Mouse (Mus musculus): ENCODE data around the gene Hjurp. TPM values are rescaled to one million over a fixed set of nuclear protein-coding genes. Genes with fewer than 3 reads are reported as not detected.

The Hjurp gene
- polyA plus RNA-seq, 1 experiment from 2014 or later, result 155 TPM

DNA sequence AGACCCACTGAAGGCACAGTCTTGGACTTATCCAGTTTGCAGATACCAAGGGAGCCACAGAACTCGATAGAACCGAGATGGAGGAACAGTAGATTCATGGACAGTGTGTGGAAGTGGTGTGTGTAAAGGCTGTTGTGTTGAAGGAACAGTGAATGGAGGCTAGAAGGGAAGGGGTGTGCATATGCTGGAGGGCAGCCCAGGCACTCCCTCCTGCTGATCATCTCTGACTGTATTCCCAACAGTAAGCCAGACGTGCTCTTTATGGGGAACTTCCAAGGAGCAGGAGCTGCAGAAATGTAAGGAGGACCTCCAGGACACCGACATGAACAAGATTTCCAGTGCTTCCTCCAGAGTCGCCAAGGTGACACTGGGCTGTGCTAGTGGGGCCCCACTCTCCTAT lies 27.4 kb downstream of the Hjurp start:
- no peaks in the 10 kb centered on the region for H3K27me3 ChIP-seq (ENCODE audit: insufficient read depth, poor library complexity, severe bottlenecking)
- H3K27ac ChIP-seq, result no peak overlapping the region
- H3K36me3 ChIP-seq, result no peaks in the 10 kb centered on the region
- no peak overlapping the region for H3K4me3 ChIP-seq
- H3K4me1 ChIP-seq, result no peaks in the 10 kb centered on the region
- WGBS, result 73% methylated on average over 5 of the region's 5 CpGs
- no peak for DNase-seq (ENCODE audit: low spot score)
- peaks cover 95% of the 10 kb centered on the region for H3K9me3 ChIP-seq

DNA sequence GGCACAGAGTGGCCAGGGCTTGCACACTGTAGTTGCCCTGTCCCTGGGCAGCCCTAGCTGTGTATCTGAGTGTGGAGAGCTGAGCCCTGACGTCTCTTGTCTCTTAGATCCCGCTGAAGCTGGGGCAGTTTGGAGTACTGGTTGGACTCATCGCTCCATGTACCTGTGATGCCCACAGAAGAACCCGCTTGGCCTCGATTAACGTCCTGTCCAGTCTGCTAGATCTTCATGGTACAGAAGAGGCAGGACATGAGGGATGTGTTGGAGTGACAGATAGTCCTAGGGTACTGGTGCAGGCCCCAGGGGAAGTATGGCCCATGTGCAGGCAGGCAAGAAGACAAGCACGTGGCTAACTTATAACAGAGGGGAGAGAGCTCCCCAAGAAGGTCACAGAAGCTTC lies 27.8 kb downstream of the Hjurp start:
- Histone ChIP-seq H3K4me3 (no peak overlapping the region), H3K36me3 (no peaks in the 10 kb centered on the region), H3K27ac (no peak overlapping the region), H3K9me3 (peaks cover 95% of the 10 kb centered on the region), H3K27me3 (ENCODE audit: insufficient read depth, poor library complexity, severe bottlenecking) (no peaks in the 10 kb centered on the region), H3K4me1 (no peaks in the 10 kb centered on the region)
- no peak for DNase-seq (ENCODE audit: low spot score)
- WGBS, result 71% methylated on average over 7 of the region's 7 CpGs

DNA sequence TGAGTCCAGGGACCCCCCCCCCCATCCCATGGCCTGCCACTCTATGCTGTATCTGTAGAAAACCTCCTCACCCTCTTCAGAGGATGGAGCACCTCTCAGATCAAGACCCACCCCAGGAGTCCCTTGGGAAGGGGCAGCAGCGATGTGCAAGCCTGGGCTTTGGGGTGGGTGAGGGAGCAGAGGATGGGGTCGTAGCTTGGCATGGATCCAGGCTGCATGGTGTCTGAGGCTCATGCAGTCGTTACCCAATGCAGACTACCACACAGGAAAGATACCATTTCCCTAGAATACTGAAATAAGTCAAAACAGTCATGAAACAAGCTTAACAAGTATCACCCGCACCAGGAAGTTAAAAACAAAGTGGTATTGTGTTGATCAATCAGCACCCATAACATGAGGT lies 28.8 kb downstream of the Hjurp start:
- DNase-seq (ENCODE audit: low spot score), result no peak
- 71% methylated on average over 4 of the region's 4 CpGs for WGBS
- Histone ChIP-seq H3K9me3 (peaks cover 94% of the 10 kb centered on the region), H3K4me3 (no peak overlapping the region), H3K36me3 (no peaks in the 10 kb centered on the region), H3K27ac (no peak overlapping the region), H3K27me3 (ENCODE audit: insufficient read depth, poor library complexity, severe bottlenecking) (no peaks in the 10 kb centered on the region), H3K4me1 (no peaks in the 10 kb centered on the region)

DNA sequence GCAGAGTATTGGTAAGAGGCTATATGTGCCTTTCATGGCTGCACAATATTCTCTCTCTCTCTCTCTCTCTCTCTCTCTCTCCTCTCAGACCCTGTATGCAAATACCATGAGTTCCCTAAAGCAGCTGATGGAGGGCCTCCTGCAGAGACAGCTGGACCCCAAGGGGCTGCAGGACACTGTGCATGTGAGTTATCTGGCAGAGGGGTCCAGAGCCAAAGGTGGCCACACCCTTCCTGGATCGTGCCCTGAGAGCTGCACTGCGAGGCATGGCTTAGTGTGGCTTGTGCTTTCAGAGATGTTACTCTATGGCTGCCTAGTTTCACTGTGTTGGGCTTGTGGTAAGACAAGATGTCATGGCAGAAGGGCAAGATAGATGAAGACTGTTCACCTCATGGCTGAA lies 29.8 kb downstream of the Hjurp start:
- Histone ChIP-seq H3K9me3 (peaks cover 92% of the 10 kb centered on the region), H3K36me3 (no peaks in the 10 kb centered on the region), H3K27me3 (ENCODE audit: insufficient read depth, poor library complexity, severe bottlenecking) (no peaks in the 10 kb centered on the region), H3K27ac (no peak overlapping the region), H3K4me1 (no peaks in the 10 kb centered on the region), H3K4me3 (no peak overlapping the region)
- WGBS, result 46% methylated on average over 2 of the region's 2 CpGs
- DNase-seq (ENCODE audit: low spot score), result no peak

DNA sequence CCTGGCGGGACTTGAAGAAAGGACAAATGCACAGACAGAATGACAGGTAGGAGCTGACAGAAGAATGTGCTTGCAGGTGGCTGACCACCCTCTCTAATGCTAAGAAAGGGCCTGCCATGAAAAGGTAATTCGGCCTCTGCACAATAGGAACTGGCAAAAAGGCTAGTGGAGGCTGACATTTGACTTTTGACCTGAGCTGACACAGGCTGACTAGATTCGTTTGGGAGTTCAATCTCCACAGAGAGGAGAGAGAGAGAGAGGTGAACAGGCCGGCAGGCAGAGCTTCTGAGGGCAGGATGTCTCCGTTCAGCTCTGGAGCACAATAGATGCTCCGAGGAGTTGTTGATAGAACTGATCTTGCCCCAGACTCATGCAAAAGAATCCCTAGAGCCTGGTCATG lies 31.0 kb downstream of the Hjurp start:
- Histone ChIP-seq H3K36me3 (no peaks in the 10 kb centered on the region), H3K4me3 (no peak overlapping the region), H3K27ac (no peak overlapping the region), H3K4me1 (no peaks in the 10 kb centered on the region), H3K9me3 (peaks cover 92% of the 10 kb centered on the region), H3K27me3 (ENCODE audit: insufficient read depth, poor library complexity, severe bottlenecking) (no peaks in the 10 kb centered on the region)
- 45% methylated on average over 6 of the region's 6 CpGs for whole genome bisulfite sequencing
- DNase-seq (ENCODE audit: low spot score), result no peak

DNA sequence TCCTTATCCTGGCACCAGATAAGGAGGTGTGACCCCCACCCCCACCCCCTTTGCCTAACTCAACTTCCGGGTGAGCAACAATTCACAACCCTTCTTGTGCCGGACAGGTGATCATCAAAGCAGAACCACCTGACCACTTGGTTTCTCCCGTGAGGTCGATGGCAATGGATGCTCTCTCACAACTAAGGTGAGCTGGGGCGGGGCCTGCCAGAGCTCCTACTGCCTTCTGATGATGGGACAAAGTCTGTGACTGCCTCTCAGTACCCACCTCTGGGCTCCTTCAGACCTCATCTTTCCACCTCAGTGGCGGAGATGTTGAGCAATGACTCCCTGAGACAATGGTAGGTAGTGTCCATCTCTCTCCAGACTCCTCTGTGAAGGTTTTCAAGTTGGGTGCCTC lies 31.6 kb downstream of the Hjurp start:
- Histone ChIP-seq H3K9me3 (peaks cover 92% of the 10 kb centered on the region), H3K27me3 (ENCODE audit: insufficient read depth, poor library complexity, severe bottlenecking) (no peaks in the 10 kb centered on the region), H3K36me3 (no peaks in the 10 kb centered on the region), H3K4me3 (no peak overlapping the region), H3K27ac (no peak overlapping the region), H3K4me1 (no peaks in the 10 kb centered on the region)
- WGBS, result 76% methylated on average over 6 of the region's 6 CpGs
- no peak for DNase-seq (ENCODE audit: low spot score)

DNA sequence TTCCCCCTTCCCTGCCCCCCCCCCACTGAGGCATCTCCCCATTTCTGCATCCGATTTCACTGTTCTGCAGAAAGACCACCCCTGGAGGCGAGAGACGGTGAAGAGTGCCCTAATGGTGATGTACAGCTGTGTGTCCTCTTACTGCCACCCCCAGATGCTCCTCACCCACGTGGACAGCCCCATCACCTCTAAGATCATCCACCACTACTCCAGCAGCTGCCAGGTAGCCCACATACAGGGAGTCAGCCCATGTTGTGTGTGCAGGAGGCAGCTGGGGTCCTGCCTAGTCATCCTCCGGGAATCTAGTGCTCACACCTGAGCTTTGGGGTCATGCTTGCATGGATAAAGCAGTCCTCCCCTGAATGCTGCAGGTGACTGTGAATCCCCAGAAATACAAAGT lies 33.6 kb downstream of the Hjurp start:
- H3K4me3 ChIP-seq, result no peak overlapping the region
- 56% methylated on average over 5 of the region's 5 CpGs for WGBS
- no peaks in the 10 kb centered on the region for H3K4me1 ChIP-seq
- no peak overlapping the region for H3K27ac ChIP-seq
- DNase-seq (ENCODE audit: low spot score), result no peak
- H3K27me3 ChIP-seq (ENCODE audit: insufficient read depth, poor library complexity, severe bottlenecking), result no peaks in the 10 kb centered on the region
- no peaks in the 10 kb centered on the region for H3K36me3 ChIP-seq
- peaks cover 92% of the 10 kb centered on the region for H3K9me3 ChIP-seq

DNA sequence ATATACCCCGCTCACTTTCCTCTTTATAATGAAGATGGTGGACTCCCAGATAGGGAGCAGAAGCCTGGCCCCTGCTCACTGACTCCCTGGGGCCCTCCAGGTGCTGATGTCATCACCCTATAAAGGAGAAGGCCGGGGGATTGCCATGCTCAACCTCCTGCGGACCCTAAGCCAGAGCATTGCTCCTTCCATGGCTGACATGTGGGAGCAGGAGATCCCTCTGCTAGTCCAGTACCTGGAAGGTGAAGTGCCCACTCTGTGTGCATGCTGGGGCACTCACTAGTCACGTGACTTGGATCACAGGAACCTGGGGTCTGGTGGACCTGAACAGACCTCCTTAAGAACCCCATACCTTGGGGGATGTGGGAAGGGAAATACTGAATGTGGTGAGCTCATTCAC lies 36.9 kb downstream of the Hjurp start:
- Histone ChIP-seq H3K4me1 (no peaks in the 10 kb centered on the region), H3K9me3 (peaks cover 90% of the 10 kb centered on the region), H3K27me3 (ENCODE audit: insufficient read depth, poor library complexity, severe bottlenecking) (no peaks in the 10 kb centered on the region), H3K36me3 (no peaks in the 10 kb centered on the region), H3K27ac (no peak overlapping the region), H3K4me3 (no peak overlapping the region)
- no peak for DNase-seq (ENCODE audit: low spot score)
- 64% methylated on average over 4 of the region's 4 CpGs for WGBS

DNA sequence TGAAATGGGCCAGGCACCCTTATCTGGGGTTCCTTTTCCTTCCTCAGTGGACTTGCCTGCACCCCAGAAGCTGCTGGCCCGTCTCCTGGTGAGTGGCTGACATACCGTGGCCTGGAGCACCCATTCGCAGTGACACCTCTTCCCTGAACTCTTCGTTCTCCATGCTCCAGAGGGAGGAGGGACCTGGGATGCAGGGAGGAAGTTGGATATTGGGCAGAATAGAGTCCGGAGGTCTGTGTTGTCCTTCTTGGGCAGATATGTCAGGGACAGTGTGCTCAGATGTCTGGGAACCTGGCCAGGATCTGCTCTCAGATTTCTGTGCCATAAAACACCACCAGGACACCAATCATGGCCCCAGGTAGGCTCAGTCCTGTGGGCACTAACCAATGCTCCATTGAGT lies 37.4 kb downstream of the Hjurp start:
- no peaks in the 10 kb centered on the region for H3K27me3 ChIP-seq (ENCODE audit: insufficient read depth, poor library complexity, severe bottlenecking)
- H3K4me3 ChIP-seq, result no peak overlapping the region
- H3K36me3 ChIP-seq, result no peaks in the 10 kb centered on the region
- H3K27ac ChIP-seq, result no peak overlapping the region
- DNase-seq (ENCODE audit: low spot score), result no peak
- 68% methylated on average over 5 of the region's 5 CpGs for WGBS
- peaks cover 90% of the 10 kb centered on the region for H3K9me3 ChIP-seq
- H3K4me1 ChIP-seq, result no peaks in the 10 kb centered on the region

DNA sequence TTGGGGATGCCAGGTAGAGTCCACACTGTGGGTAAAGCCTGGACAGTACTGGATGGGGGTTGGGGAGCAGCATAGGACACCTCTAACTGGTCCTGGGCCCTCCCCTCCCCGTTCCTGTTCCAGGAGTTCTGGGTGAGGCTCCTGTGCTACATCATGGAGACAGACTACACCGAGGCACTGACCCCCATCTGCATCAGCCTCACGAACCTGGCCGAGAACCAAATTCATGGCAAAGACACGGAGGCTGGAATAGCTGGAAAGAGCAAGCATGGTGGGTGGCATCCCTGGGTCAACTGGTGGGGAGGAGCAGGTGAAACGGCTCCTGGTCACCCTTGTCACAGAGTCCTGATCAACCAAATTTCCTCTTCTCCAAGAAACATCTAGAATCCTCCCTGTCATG lies 38.7 kb downstream of the Hjurp start:
- Histone ChIP-seq H3K4me3 (no peak overlapping the region), H3K9me3 (peaks cover 92% of the 10 kb centered on the region), H3K4me1 (no peaks in the 10 kb centered on the region), H3K27ac (no peak overlapping the region), H3K36me3 (no peaks in the 10 kb centered on the region), H3K27me3 (ENCODE audit: insufficient read depth, poor library complexity, severe bottlenecking) (no peaks in the 10 kb centered on the region)
- DNase-seq (ENCODE audit: low spot score), result no peak
- 70% methylated on average over 6 of the region's 6 CpGs for WGBS

DNA sequence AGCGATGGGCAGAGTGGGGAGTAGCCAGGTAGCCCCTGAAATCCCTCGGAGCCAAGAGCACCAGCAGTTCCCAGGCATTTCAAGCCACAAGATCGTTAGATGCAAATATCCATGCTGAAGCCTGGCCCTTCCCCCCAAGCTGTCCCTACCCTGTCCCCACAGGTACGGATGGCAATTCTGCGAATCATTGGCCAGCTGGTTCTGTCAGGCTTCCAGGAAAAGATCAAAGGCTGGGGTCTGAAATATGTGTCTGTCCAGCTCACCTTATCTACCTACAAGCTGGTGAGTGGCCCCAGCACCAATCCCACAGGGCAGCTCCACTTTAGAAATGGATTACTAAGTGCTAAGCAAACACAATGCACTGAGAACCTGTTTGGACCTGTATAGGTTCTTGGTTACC lies 40.1 kb downstream of the Hjurp start:
- DNase-seq (ENCODE audit: low spot score), result no peak
- peaks cover 94% of the 10 kb centered on the region for H3K9me3 ChIP-seq

DNA sequence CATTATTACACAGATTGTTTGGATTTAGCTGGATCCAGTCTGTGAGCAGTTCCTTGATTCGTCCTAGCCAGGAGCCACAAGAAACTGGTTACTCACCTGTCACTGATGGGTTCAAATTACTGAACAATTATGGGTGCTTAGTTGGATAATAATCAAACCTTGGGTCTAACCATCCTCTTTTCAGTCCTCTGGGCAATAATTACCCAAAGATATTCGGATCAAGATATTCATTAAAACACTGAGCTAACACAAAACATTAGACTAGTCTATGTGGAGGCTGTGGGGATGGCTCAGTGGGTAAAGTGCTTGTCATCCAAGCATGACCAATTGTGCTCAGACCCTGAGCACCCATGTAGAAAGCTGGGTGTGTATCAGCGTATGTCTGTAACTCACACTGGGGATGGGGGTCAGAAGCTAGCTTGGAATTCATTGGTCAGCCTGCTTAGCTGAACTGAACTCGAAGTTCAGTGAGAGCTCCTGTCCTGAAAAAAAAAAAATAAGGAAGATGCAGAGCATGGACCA lies 41.5 kb downstream of the Hjurp start:
- DNase-seq (ENCODE audit: low spot score), result no peak

More for the DNA sequence above, 40.1 kb downstream of the Hjurp start:
- WGBS, result 68% methylated on average over 5 of the region's 5 CpGs
- H3K4me1 ChIP-seq, result no peaks in the 10 kb centered on the region
- H3K27ac ChIP-seq, result no peak overlapping the region
- no peak overlapping the region for H3K4me3 ChIP-seq
- no peaks in the 10 kb centered on the region for H3K36me3 ChIP-seq
- H3K27me3 ChIP-seq (ENCODE audit: insufficient read depth, poor library complexity, severe bottlenecking), result no peaks in the 10 kb centered on the region

DNA sequence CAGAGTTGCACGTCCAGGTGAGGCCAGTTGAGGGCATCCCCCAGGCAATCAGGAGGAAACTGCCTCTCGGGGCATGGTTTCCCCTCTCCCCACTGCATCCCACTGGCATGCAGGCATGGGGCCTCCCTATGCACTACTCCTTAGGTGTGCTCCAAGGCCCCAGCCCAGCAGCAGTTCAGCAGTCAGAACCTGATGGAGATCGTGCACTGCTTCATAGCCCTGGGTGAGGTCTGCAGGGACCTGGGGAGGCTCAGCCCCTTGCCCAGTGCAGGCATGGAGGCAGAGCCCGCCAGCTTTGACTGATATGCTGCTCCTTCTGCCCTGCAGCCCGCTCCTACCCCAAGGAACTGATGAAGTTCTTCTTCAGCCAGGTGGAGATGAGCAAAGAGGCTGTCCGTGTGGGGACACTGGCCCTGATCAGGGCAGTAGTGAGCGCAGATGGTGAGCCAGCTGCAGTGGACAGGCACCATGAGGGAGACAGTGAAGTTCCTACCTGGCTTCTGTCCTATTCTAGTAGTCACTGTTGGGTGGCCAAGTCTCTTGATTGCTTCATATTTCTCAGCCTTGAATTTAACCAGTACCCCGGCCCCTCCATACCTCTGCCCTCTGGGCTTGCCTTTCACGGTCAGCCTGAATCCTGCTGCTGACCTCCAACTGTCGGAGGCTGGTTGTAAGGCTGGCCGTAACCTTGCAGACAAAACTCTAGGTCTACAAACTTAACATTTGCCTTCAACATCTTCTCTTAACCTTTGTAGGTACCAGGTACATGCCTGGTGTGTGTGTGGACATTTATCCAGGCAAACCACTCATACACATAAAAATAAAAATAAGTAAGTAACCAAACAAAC lies 42.2 kb downstream of the Hjurp start:
- Histone ChIP-seq H3K4me3 (no peak overlapping the region), H3K27me3 (ENCODE audit: insufficient read depth, poor library complexity, severe bottlenecking) (no peaks in the 10 kb centered on the region), H3K9me3 (peaks cover 96% of the 10 kb centered on the region), H3K27ac (no peak overlapping the region), H3K4me1 (no peaks in the 10 kb centered on the region), H3K36me3 (no peaks in the 10 kb centered on the region)
- WGBS, result 62% methylated on average over 11 of the region's 11 CpGs
- DNase-seq (ENCODE audit: low spot score), result no peak

More for the DNA sequence above, 41.5 kb downstream of the Hjurp start:
- no peak overlapping the region for H3K4me3 ChIP-seq
- no peak overlapping the region for H3K27ac ChIP-seq
- 63% methylated on average over 4 of the region's 4 CpGs for WGBS
- no peaks in the 10 kb centered on the region for H3K36me3 ChIP-seq
- no peaks in the 10 kb centered on the region for H3K4me1 ChIP-seq
- H3K9me3 ChIP-seq, result peaks cover 97% of the 10 kb centered on the region
- no peaks in the 10 kb centered on the region for H3K27me3 ChIP-seq (ENCODE audit: insufficient read depth, poor library complexity, severe bottlenecking)

DNA sequence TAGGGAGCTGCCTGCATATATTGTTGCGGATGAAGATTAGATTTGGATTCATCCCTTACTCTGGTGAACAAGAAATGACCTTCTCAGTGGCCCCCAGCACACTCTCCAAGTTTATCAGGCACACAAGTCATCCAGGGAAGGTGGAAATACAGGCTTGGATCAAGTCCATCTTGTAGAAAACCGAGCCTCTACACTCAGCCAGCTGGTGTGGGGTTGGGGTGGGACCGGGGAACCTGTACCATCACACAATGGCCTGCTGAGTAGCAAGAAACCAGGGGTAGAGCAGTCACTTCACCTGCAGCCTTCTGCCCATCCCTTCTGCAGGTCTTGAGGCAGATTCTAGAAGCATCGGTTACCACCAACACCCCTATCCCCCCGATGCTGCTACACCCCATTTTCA lies 42.8 kb downstream of the Hjurp start:
- Histone ChIP-seq H3K27ac (no peak overlapping the region), H3K4me1 (no peaks in the 10 kb centered on the region), H3K4me3 (no peak overlapping the region), H3K9me3 (peaks cover 96% of the 10 kb centered on the region), H3K36me3 (no peaks in the 10 kb centered on the region), H3K27me3 (ENCODE audit: insufficient read depth, poor library complexity, severe bottlenecking) (no peaks in the 10 kb centered on the region)
- WGBS, result 44% methylated on average over 5 of the region's 5 CpGs
- DNase-seq (ENCODE audit: low spot score), result no peak
